Mouse (Mus musculus) lung, postnatal 10 days (tissue): ENCODE measurements around the gene Nat9.
A peak's percentile ranks its signal among the peaks of the same experiment; 100 is the strongest.

Experiments
- DNase-seq: peaks from one replicate; pipeline ENCODE4 v3.0.0; 2021

The Nat9 gene

DNA sequence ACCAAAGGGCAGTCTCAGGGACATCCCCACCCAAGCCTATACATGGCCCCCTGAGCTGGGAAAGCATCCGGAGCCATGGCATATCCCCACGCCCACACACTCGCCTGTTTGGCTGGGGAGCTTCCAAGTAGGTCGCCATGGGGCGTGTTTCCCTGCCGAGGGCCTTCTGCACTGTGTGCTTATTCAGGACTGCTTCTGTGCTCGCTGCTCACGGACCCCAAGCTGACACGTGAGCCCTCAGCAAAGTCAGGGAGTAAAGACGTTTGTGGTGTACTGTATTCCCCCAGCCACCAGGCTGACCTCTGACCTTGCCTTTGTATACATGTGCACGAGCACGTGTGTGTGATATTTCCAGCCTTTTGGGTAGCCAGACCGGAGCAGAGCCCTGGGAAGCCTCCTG is 24.5 kb upstream of the Nat9 start:
- no peak for DNase-seq

DNA sequence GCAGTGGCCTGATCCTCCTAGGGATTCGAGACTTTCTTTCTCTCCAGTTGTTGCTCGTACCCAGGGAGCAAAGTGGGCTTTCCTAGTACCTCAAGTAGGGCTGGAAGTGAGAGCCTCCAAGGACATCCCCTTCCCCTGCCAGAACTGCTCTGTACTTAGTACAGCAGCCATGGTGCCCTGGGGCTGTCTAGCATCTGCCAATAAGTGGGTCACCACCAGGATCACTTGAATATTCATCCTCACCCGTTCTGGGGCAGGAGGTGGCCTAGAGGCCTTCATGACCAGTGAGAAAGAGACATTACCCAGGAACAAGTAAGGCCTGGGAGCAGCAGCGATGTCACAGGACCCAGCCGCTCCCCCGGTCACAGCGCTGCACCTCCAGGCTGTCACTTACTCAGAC is 22.3 kb upstream of the Nat9 start:
- no peak for DNase-seq

DNA sequence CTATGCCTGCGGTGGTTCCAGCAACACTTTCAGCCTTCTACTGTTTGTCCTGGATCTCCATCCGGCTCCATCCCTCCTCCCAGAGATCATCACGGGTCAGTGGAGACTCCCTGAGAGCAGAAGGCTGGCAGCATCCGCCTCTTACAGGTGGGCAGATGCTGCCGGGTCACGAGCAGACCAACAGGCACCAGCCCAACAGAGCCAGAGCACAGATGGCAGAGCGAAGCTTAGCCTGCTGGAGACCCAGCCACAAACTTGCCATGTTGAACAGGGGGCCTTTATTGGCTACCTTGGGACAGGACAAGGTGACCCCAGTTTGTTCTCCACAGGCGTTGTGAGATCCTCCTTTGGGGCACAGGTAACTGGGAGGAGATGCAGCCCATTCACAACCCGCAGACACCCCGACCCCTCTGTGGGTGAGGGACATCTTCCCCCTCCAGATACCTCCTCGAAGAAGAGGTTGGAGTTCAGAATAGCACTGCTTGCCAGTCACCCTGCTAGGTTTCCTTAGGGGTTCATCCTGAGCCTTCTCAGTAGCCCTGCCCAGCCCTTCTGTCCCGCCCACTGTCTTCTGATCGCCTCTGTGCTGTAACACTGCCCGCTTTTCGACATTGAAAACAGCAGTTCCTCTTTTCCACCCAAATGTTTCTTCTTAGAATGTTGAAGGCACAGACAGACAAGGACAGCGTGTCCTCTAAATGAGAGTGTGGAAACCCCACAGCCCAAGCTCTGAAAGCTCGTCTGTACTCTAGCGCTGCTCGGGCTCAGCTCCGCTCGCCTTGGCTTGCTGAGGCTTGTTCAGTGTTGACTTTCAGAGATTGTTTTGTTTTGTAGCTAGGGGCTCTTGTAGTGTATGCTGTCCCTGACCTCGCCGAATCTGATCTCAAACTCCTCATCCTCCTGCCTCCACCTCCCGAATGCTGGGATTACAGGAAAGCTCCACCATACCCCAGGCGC is 21.4 kb upstream of the Nat9 start:
- no peak for DNase-seq

- no peak for DNase-seq
Measured at GRCm38 (mm10) chr11:115208126-115208525, 20.5 kb upstream of the Nat9 start.

GRCm38 (mm10) chr11:115202756-115203155 is 15.1 kb upstream of the Nat9 start:
- DNase-seq: no peak

- DNase-seq: peak; percentile 87
Measured at GRCm38 (mm10) chr11:115202316-115202715, 14.7 kb upstream of the Nat9 start.

DNA sequence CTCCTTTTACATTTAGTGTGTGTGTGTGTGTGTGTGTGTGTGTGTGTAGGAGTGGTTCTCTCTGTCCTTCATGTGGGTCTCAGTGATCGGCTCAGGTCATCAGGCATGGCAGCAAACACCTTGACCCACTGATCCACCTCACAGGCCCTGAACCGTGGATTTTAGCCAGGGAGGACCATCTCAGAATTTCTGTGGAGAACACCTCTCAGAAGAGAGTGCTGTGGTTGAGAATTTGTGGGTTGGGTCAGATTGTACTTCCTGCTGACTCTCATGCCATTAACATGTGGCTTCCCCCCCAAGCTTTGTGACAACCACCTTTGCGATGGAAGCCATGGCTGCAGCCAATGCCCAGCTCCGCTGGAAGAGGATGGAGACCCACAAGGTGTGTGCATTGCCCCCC is 12.9 kb upstream of the Nat9 start:
- no peak for DNase-seq

- no peak for DNase-seq
Measured at GRCm38 (mm10) chr11:115198932-115199384, 11.3 kb upstream of the Nat9 start.

- no peak for DNase-seq
Measured at GRCm38 (mm10) chr11:115197558-115197957, 9.9 kb upstream of the Nat9 start.

GRCm38 (mm10) chr11:115195933-115196332 is 8.3 kb upstream of the Nat9 start:
- no peak for DNase-seq

DNA sequence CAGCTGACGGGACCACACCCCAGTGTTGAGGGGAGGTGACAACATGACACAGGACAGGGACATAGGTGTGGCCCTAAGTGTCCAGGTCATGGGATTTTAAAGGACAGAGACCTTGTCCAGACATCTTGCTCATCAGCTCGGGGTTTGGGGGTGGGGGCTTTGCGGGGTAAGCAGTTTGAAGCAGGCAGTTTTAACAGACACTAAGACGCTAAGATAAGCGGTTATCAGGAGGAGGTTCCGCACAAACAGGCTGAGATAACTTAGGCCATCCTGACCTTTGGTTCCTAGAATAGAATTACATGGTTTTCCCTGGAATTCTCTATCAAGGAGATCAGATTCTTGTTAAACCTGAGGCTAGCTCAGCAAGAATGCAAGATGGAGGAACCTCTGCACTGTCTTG is 7.0 kb upstream of the Nat9 start:
- no peak for DNase-seq

DNA sequence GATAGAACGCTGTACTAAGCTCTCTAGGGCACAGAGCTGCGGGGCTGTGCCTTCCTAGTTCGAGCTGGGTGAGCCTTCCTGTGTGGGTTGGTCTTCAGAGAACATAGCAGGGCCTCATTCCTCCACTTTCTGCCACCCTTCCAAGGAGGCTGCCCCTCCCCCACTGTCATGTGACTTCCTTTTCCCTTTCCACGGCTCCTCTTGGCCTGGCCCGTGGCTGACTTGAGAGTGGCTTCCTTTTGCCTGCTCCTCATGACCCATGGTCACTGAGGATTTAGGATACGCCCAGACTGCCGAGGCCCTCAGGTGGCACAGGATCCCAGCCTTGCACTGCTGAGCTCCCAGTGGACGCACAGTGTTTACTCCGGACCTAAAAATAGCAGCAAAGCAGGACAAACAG is 4.5 kb upstream of the Nat9 start:
- DNase-seq: peak; percentile 85

DNA sequence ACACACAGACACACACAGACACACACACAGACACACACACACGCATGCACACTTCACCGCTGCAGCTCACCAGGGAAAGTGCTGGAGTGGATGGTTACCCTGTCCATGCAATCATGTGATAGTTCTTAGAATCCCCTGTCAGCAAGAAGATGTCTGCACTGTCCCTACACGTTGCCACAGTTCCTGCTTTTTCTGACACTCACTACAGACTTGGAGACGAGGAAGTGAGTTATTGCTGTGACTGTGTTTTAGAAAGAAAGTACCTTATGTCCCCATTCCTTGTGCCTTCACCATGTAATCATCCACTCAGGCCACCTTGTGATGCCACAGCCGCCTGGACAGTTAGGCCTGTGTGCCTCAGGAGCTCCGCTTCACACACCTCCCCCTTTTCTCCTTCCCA is 1.6 kb upstream of the Nat9 start:
- no peak for DNase-seq

GRCm38 (mm10) chr11:115188539-115189231 is 1.0 kb upstream of the Nat9 start:
- DNase-seq: no peak

DNA sequence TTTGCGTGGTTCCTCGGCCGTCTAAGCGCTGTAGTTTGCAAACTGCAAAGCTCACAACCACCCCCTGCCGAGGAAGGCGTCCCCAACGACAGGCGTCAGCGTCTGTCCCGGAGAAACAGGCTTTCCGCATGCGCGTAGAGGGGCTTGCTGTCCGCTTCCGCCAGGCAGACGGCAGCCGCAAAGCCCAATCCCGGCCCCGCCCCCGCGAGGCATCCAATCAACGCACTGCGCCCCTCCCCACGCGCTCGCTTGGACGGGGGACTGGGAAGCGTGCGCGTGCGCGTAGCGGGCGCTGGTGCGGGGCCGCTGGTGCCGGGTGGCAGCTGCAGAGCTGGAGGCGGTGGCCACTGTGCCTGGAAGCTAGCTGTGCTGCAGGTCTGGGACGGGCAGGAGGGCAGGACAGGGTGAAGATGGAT is 427 bp downstream of the Nat9 start, which contains the start of gene Tmem104:
Gene Tmem104, plus strand, starts transcription at position 264 of the 416 bp plus-strand sequence.
- peak; percentile 100 for DNase-seq

DNA sequence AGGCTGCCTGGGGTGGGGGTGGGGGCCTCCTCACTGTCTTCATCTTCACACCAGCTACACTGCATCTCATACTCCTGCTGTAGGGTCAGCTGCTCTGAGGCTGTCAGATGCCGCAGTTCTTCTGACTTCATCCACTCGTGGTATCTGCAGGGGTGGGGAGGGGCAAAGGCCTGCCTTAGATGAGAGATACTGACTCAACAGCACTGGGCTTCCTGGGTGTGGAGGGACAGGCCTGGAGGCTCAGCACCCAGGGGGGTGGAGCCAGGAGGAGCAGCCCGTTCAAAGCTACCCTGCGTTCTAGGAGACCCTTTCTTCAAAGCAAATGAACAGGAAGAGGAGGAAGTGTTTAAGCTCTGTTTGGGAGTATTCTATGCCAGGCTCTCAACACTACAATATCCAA is 2.7 kb downstream of the Nat9 start:
- DNase-seq: no peak

DNA sequence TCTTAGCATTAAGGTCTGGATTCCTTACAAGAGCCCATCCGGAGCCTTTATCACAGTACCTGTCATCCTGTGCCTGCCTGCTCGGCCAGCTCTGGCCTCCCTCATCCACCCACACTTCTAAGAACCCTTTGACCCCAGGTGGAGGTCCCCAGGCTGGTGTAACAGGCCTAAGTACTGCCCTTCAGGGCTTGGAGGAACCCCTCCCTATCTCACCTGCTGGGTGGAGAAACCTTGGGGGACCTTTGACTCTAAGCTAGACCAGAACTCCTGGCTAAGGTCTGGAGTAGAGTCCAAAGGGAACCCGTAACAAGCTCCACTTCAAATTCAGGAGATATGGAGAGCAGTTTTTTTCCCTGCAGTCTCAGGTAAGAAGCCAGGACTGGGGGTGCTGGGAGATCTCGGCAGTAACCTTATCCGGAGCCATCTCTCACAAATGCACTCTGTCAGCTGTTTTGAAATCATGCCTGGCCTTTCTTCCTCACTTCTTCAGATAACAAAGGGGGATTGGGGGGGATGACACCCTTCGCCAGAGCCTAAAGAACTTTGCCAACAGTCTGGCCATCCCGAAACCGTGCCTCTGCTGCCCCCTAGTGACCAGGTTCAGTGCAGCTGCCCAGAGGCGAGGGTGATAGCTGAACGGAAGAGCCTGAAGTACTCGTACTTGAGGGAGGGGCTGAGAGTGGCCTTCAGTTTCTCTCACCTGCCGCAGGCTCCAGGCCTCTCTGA is 5.6 kb downstream of the Nat9 start:
- DNase-seq: peak; percentile 90

GRCm38 (mm10) chr11:115179881-115180280 is 7.8 kb downstream of the Nat9 start:
- no peak for DNase-seq

- no peak for DNase-seq
Measured at GRCm38 (mm10) chr11:115179191-115179590, 8.5 kb downstream of the Nat9 start.

GRCm38 (mm10) chr11:115178766-115179165 is 8.9 kb downstream of the Nat9 start:
- DNase-seq: no peak

- no peak for DNase-seq
Measured at GRCm38 (mm10) chr11:115177559-115178195, 10.0 kb downstream of the Nat9 start.

DNA sequence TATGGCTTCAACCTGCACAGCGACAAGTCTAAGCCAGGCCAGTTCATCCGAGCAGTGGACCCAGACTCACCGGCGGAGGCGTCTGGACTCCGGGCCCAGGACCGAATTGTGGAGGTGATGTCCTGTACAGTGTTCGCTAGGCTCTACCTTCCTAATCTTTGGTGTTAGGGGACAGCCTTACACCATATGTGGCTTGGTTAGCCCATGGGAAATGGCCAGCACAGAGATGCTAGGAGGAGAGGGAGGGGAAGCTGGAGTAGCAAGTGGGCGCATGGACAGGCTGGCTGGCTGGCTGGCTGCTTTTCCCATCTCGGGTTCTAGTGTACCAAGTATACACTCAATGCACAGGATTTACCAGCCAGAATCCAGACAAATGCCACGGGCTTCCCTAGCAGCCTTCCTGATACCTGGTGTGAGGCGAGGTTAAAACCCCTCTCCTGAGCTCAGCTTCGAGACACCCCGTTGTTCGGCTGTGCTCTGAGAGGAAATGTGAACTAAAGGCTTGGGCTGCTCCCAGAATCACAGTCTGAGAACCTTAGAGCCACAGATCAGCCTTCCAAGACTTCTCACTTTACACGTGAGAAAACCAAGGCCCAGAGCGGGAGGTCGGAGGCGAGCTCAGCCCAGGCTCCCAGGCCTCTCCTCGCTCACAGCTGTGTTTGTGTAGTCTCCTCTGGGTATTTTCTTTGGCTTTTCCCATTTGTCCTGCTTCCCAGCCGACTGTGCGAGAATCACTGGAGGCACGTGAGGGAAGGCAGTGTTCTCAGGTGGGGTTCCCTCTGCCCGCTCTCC is 11.1 kb downstream of the Nat9 start:
- DNase-seq: no peak
